Comparison of ENCODE assay signal across 8 mouse cellular contexts in the genomic region with DNA sequence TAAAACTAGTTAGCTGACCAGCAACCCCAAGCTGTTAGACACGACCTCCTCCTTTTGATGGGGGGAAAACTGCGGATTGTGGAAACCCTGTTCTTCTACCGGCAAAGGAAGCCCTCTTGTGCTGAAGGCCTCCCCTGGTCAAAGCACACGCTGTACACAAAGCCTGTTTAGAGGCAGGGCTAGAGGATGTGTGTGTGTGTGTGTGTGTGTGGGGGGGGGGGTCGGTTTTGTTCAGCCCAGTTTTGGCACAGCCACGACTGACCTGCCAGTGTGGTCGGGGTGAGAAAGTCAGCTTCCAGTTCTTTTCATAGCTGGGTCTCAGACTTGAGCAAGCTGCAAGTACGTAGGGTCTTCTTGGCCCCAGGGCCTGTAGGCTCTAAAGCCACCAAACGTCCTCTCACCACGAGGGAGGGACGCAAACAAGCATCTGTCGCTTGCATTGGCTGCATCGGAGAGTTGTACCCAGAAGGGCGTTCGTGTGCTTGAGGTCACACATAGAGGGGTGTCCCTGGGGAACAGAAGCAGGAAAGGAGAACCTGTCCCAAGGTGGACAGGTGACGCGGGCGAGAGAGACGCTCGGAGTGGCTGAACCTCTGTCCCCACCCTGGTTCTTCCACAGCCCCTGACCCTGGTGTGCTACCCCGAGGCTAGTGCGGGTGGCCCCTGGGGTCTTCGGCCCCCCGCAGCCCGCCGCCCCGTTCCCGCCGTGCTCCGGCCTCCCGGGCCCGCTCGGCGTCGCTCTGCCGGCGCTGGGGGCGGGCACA. TPM values are rescaled to one million over a fixed set of nuclear protein-coding genes. Genes with fewer than 3 reads are reported as not detected.
A peak's percentile ranks its signal among the peaks of the same experiment; 100 is the strongest.
DNase-seq lines count a peak whose midpoint lies in the region; ATAC-seq and TF ChIP-seq lines count a peak whose summit lies in the region.

No protein-coding gene starts in this region.

- H3K27me3 ChIP-seq in intestine, embryonic 14.5 days (replicated peaks; ENCODE audit: control insufficient read depth, insufficient read depth, low read length): no peaks in the 10 kb centered on the region
- H3K27me3 ChIP-seq in limb, embryonic 14.5 days (ENCODE audit: control insufficient read depth, insufficient read depth, low read length): no peaks in the 10 kb centered on the region
- no peaks in the 10 kb centered on the region for H3K27me3 ChIP-seq in midbrain, embryonic 14.5 days (ENCODE audit: control insufficient read depth, insufficient read depth, low read length)
- no peaks in the 10 kb centered on the region for H3K27me3 ChIP-seq in stomach, postnatal 0 days (ENCODE audit: control insufficient read depth, insufficient read depth, low read length)

- 0 out of 2 replicates have a peak, but pooled peaks have one; percentile 17 for TF ChIP-seq POLR2A in limb, embryonic 14.5 days (IDR thresholded peaks at IDR 0.05; ENCODE audit: borderline replicate concordance, extremely low read depth, insufficient read depth, insufficient read length)

- no peak for TF ChIP-seq CTCF in stomach, postnatal 0 days (IDR thresholded peaks at IDR 0.05; ENCODE audit: low read depth)

- DNase-seq in A20 (ENCODE audit: low read depth, low spot score): peak; percentile 93
- peak; percentile 56 for DNase-seq in NIH3T3 (ENCODE audit: low read depth)
- peak; percentile 72 for DNase-seq in cerebellum, adult 9-10 months
- peak; percentile 36 for DNase-seq in gastrocnemius, postnatal 10 days
- no peak for DNase-seq in intestine, embryonic 14.5 days (ENCODE audit: low spot score)
- peak; percentile 40 for DNase-seq in limb, embryonic 14.5 days (ENCODE audit: low spot score)
- DNase-seq in midbrain, embryonic 14.5 days: peak; percentile 75
- peak; percentile 73 for DNase-seq in stomach, postnatal 0 days (ENCODE audit: low spot score)

- no peak for TF ChIP-seq EP300 in stomach, postnatal 0 days (optimal IDR thresholded peaks at IDR 0.05)

- 0 out of 2 replicates have a peak, but pooled peaks cover 9% of the 10 kb centered on the region for H3K4me1 ChIP-seq in intestine, embryonic 14.5 days (replicated peaks; ENCODE audit: control insufficient read depth, insufficient read depth, low read length)
- H3K4me1 ChIP-seq in limb, embryonic 14.5 days (ENCODE audit: control insufficient read depth, insufficient read depth, low read length): peaks cover 8% of the 10 kb centered on the region; the same call in 1 of the 2 replicates
- no peaks in the 10 kb centered on the region for H3K4me1 ChIP-seq in midbrain, embryonic 14.5 days (ENCODE audit: control insufficient read depth, insufficient read depth, low read length)
- no peaks in the 10 kb centered on the region for H3K4me1 ChIP-seq in stomach, postnatal 0 days (replicated peaks; ENCODE audit: control insufficient read depth, insufficient read depth)

- peak overlapping the region; percentile 89 for H3K27ac ChIP-seq in intestine, embryonic 14.5 days (ENCODE audit: low read depth)
- H3K27ac ChIP-seq in limb, embryonic 14.5 days (replicated peaks; ENCODE audit: low read depth, low read length): peak overlapping the region; percentile 95
- peak overlapping the region; percentile 84 for H3K27ac ChIP-seq in midbrain, embryonic 14.5 days (replicated peaks; ENCODE audit: low read depth, low read length)
- H3K27ac ChIP-seq in stomach, postnatal 0 days (replicated peaks): peak overlapping the region; percentile 99

- no peaks in the 10 kb centered on the region for H3K9me3 ChIP-seq in intestine, embryonic 14.5 days (ENCODE audit: control insufficient read depth, low read length)
- H3K9me3 ChIP-seq in limb, embryonic 14.5 days (ENCODE audit: control insufficient read depth, low read length): no peaks in the 10 kb centered on the region
- no peaks in the 10 kb centered on the region for H3K9me3 ChIP-seq in midbrain, embryonic 14.5 days (ENCODE audit: control insufficient read depth, low read length)
- no peaks in the 10 kb centered on the region for H3K9me3 ChIP-seq in stomach, postnatal 0 days (ENCODE audit: control insufficient read depth, low read length)

- 4% methylated on average over 35 of the region's 38 CpGs for WGBS in intestine, embryonic 14.5 days
- 4% methylated on average over 20 of the region's 38 CpGs for WGBS in limb, embryonic 14.5 days
- WGBS in midbrain, embryonic 14.5 days: under 1% methylated on average over 36 of the region's 38 CpGs
- WGBS in stomach, postnatal 0 days: 7% methylated on average over 20 of the region's 38 CpGs

- H3K9ac ChIP-seq in intestine, embryonic 14.5 days (ENCODE audit: low read length): peak overlapping the region; percentile 88
- H3K9ac ChIP-seq in limb, embryonic 14.5 days (ENCODE audit: low read depth, low read length, severe bottlenecking): peak overlapping the region; percentile 97
- peak overlapping the region; percentile 89 for H3K9ac ChIP-seq in midbrain, embryonic 14.5 days (replicated peaks; ENCODE audit: low read length)
- H3K9ac ChIP-seq in stomach, postnatal 0 days (ENCODE audit: low read length): peak overlapping the region; percentile 97

- H3K4me2 ChIP-seq in intestine, embryonic 14.5 days (ENCODE audit: low read length): peak overlapping the region; percentile 72
- peak overlapping the region; percentile 87 for H3K4me2 ChIP-seq in limb, embryonic 14.5 days (replicated peaks; ENCODE audit: low read depth, low read length, severe bottlenecking)
- H3K4me2 ChIP-seq in midbrain, embryonic 14.5 days (ENCODE audit: low read length): peak overlapping the region; percentile 79
- H3K4me2 ChIP-seq in stomach, postnatal 0 days (replicated peaks; ENCODE audit: low read depth): peak overlapping the region; percentile 95

- peak overlapping the region; percentile 71 for H3K4me3 ChIP-seq in intestine, embryonic 14.5 days (ENCODE audit: low read depth, low read length)
- H3K4me3 ChIP-seq in limb, embryonic 14.5 days (replicated peaks; ENCODE audit: low read length): peak overlapping the region; percentile 85
- peak overlapping the region; percentile 56 for H3K4me3 ChIP-seq in midbrain, embryonic 14.5 days (replicated peaks; ENCODE audit: low read depth, low read length)
- peak overlapping the region; percentile 79 for H3K4me3 ChIP-seq in stomach, postnatal 0 days (ENCODE audit: low read depth, low read length)

- H3K36me3 ChIP-seq in intestine, embryonic 14.5 days (ENCODE audit: control insufficient read depth, insufficient read depth, low read length): no peaks in the 10 kb centered on the region
- peaks cover 9% of the 10 kb centered on the region; the same call in 1 of the 2 replicates for H3K36me3 ChIP-seq in limb, embryonic 14.5 days (ENCODE audit: control insufficient read depth, insufficient read depth, low read length)
- no peaks in the 10 kb centered on the region for H3K36me3 ChIP-seq in midbrain, embryonic 14.5 days (ENCODE audit: control insufficient read depth, insufficient read depth, low read length)
- no peaks in the 10 kb centered on the region for H3K36me3 ChIP-seq in stomach, postnatal 0 days (ENCODE audit: control insufficient read depth, insufficient read depth, low read length)

- ATAC-seq in intestine, embryonic 14.5 days (replicated peaks; ENCODE audit: low FRiP score, low TSS enrichment, low read depth): peak; percentile 70
- ATAC-seq in limb, embryonic 14.5 days (ENCODE audit: low FRiP score, low read depth): peak; percentile 56
- ATAC-seq in midbrain, embryonic 14.5 days (ENCODE audit: low FRiP score, low TSS enrichment): peak; percentile 63
- peak; percentile 84 for ATAC-seq in stomach, postnatal 0 days (ENCODE audit: low FRiP score, low TSS enrichment)

RNA-seq across cellular contexts. Expression of a gene that starts 0.4 kb away (rescaled TPM):
- 10 to 100 TPM; 13.5 to 17.0 TPM for total RNA-seq in gastrocnemius, postnatal 10 days (2021)
- polyA plus RNA-seq in intestine, embryonic 14.5 days (2014; fragmentation: Nextera tagmentation; extraction: Ambion mirVana): 31.6 and 37.0 TPM in 2 replicates
- polyA plus RNA-seq in limb, embryonic 14.5 days (2012; rRNA removed): 45.7 and 47.8 TPM in 2 replicates
- 43.1 and 43.6 TPM in 2 replicates for polyA plus RNA-seq in limb, embryonic 14.5 days (2014; fragmentation: Nextera tagmentation; extraction: Ambion mirVana)
- polyA plus RNA-seq in midbrain, embryonic 14.5 days (2014; fragmentation: Nextera tagmentation; extraction: Ambion mirVana): 30.0 and 31.1 TPM in 2 replicates
- polyA plus RNA-seq in stomach, postnatal 0 days (2015; fragmentation: Nextera tagmentation; extraction: Ambion mirVana): 44.2 and 47.6 TPM in 2 replicates
